Mouse (Mus musculus) spleen, adult 2 months (tissue): ENCODE data around the gene Pxn.

ENCODE experiments used
- CTCF ChIP-seq: fragments of 200-500 bp; IDR thresholded peaks from 2 replicates; pipeline ENCODE4 v1.5.1; 2011; ENCODE audit warnings: mild to moderate bottlenecking, inconsistent platforms; ENCODE audit not compliant: insufficient read depth, insufficient read length, insufficient replicate concordance; ENCODE audit errors: extremely low read depth
- POLR2A ChIP-seq: fragments of 200-500 bp; IDR thresholded peaks from 2 replicates; pipeline ENCODE4 v1.6.1; 2011; ENCODE audit warnings: low read depth, low read length, inconsistent platforms

DNA sequence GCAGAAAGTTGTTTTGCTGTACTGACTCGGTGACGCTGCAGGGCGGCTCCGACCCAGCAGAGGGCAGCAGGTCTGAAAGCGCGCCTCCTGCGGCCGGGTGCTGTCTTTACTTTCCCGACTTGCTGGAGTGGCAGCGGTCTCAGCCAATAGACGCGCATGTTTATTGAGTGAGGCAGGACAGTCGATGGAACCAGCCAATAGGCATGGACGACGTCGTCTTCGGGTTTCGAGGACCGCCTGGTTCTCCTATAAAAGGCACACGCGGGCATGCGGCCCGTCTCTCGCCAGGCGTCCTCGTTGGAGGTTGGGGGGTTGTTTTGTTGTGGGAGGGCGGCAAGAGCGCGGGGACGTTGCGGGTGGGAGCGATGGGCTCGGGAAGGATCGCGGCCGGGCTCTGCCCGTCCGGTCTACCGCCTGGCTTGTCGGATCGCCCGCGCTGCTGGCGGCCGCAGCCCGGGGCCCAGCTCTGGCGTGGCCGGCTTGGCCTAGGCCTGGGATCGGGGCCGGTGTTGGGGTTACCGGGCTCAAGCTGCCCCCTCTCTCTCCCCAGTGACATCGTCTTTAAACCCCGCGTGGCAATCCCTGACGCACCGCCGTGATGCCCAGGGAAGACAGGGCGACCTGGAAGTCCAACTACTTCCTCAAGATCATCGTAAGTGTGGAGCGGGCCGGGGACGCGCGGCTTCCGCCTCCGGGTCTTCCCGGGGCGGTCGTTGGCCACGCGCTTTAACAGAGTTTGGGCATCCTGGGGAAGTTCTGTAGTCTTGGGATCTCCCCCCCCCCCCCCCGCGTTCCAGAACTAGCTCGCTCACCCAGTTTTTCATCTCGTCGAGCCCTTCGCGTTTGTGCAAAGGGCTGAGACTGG, 53.0 kb downstream of the Pxn start, which contains the start of gene Rplp0:
- TF ChIP-seq CTCF, result peak; percentile 97
- peak; percentile 99 for TF ChIP-seq POLR2A
